Mouse (Mus musculus): ENCODE measurements at regions not wholly inside any gene's neighbourhood (a gene's known extent, or its start where the extent isn't known, plus 50 kb on each side); places are given as distances from the start of the nearest gene placed in this dataset.

DNA sequence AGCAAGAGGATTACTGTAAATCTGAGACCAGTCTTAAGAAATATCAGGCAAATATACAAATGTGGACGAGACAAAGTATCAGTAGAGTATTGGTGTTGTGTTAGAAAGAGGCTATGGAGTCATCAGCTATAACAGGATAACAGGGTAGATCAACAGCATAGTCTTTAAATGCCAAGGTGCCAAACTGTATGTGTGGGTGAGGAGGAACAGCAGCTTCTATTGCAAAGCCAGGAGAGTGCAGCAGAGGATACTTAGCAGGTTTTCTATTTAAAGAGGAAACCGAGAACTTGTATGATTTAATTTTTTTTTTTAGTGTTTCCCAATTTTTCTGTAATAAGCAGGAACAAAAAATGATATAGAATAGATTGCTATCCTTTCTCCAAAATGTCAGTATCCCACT is 202.7 kb upstream of the Camk1g start:
- no peak for TF ChIP-seq CTCF (IDR thresholded peaks at IDR 0.05; ENCODE audit: low read depth)
- Histone ChIP-seq H3K4me1 (ENCODE audit: insufficient read depth) (no peaks in the 10 kb centered on the region), H3K36me3 (ENCODE audit: insufficient read depth) (no peaks in the 10 kb centered on the region), H3K9me3 (ENCODE audit: low read depth, low read length) (no peaks in the 10 kb centered on the region), H3K4me2 (no peak overlapping the region), H3K27ac (ENCODE audit: low read depth) (no peak overlapping the region), H3K27me3 (ENCODE audit: insufficient read depth, low read length) (no peaks in the 10 kb centered on the region), H3K4me3 (ENCODE audit: low read depth, low read length) (no peak overlapping the region), H3K9ac (no peak overlapping the region)
- DNase-seq (no peak), ATAC-seq (ENCODE audit: insufficient read depth) (no peak)
- 75% methylated on average over 2 of the region's 2 CpGs for WGBS

- no peak for TF ChIP-seq CTCF (IDR thresholded peaks at IDR 0.05; ENCODE audit: low read depth)
- Histone ChIP-seq H3K27ac (ENCODE audit: low read depth) (no peak overlapping the region), H3K36me3 (ENCODE audit: insufficient read depth) (no peaks in the 10 kb centered on the region), H3K4me3 (ENCODE audit: low read depth, low read length) (no peak overlapping the region), H3K27me3 (ENCODE audit: insufficient read depth, low read length) (no peaks in the 10 kb centered on the region), H3K9ac (no peak overlapping the region), H3K4me1 (ENCODE audit: insufficient read depth) (no peaks in the 10 kb centered on the region), H3K4me2 (no peak overlapping the region), H3K9me3 (ENCODE audit: low read depth, low read length) (no peaks in the 10 kb centered on the region)
- DNase-seq (no peak), ATAC-seq (ENCODE audit: insufficient read depth) (no peak)
- 86% methylated on average over 3 of the region's 3 CpGs for WGBS
These were observed 202.3 kb upstream of the Camk1g start for GRCm38 (mm10) chr1:193572411-193572810.

- H3K36me3 ChIP-seq (ENCODE audit: insufficient read depth), result no peaks in the 10 kb centered on the region
- TF ChIP-seq CTCF (IDR thresholded peaks at IDR 0.05; ENCODE audit: low read depth), result no peak
- no peaks in the 10 kb centered on the region for H3K4me1 ChIP-seq (ENCODE audit: insufficient read depth)
- H3K27me3 ChIP-seq (ENCODE audit: insufficient read depth, low read length), result no peaks in the 10 kb centered on the region
- no peak for ATAC-seq (ENCODE audit: insufficient read depth)
- H3K9me3 ChIP-seq (ENCODE audit: low read depth, low read length), result no peaks in the 10 kb centered on the region
- DNase-seq, result no peak
- H3K27ac ChIP-seq (ENCODE audit: low read depth), result no peak overlapping the region
- no peak overlapping the region for H3K4me3 ChIP-seq (ENCODE audit: low read depth, low read length)
- no peak overlapping the region for H3K9ac ChIP-seq
- no peak overlapping the region for H3K4me2 ChIP-seq
These were observed 201.0 kb upstream of the Camk1g start for GRCm38 (mm10) chr1:193571088-193571487.

DNA sequence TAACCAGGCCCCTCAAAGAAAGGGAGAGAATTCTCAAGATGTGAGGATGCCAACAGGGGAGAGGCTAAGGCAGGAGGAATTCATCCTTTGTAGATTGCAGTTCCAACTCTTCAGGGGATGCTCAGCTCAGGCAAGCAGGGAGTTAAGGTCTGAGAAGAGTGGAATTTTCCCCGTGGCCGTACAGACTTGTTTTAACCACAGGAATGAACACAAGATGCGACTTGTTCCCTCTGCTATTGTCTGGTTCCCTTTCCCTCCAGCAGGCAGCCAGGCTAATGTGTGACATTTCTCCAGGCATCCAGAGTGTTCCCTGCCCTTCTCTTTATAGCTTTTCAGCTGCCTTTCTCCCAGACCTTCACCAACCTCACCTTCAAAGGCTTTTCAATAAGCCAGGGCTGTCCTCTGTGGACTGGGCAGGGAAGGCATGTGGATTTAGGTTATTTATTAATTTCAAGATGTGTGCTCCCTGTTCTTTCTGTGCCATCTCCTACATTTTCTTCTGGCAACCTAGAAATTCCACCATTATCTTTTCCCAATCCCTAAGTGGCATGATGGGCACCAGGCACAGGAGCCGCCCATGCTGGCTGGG is 198.6 kb upstream of the Camk1g start:
- DNase-seq (no peak), ATAC-seq (ENCODE audit: insufficient read depth) (no peak; the same call in 1 of the 2 replicates)
- WGBS, result 37% methylated on average over 4 of the region's 4 CpGs
- Histone ChIP-seq H3K36me3 (ENCODE audit: insufficient read depth) (no peaks in the 10 kb centered on the region), H3K9ac (no peak overlapping the region), H3K27me3 (ENCODE audit: insufficient read depth, low read length) (no peaks in the 10 kb centered on the region), H3K4me3 (ENCODE audit: low read depth, low read length) (no peak overlapping the region), H3K9me3 (ENCODE audit: low read depth, low read length) (no peaks in the 10 kb centered on the region), H3K4me2 (no peak overlapping the region), H3K4me1 (ENCODE audit: insufficient read depth) (no peaks in the 10 kb centered on the region), H3K27ac (ENCODE audit: low read depth) (peak overlapping the region; percentile 42; the same call in 1 of the 2 replicates)
- TF ChIP-seq CTCF (IDR thresholded peaks at IDR 0.05; ENCODE audit: low read depth), result no peak

GRCm38 (mm10) chr1:193567217-193567616 is 197.1 kb upstream of the Camk1g start:
- no peak for ATAC-seq (ENCODE audit: insufficient read depth)
- Histone ChIP-seq H3K4me3 (ENCODE audit: low read depth, low read length) (no peak overlapping the region), H3K27me3 (ENCODE audit: insufficient read depth, low read length) (no peaks in the 10 kb centered on the region), H3K36me3 (ENCODE audit: insufficient read depth) (no peaks in the 10 kb centered on the region), H3K9me3 (ENCODE audit: low read depth, low read length) (no peaks in the 10 kb centered on the region), H3K9ac (no peak overlapping the region), H3K27ac (ENCODE audit: low read depth) (no peak overlapping the region), H3K4me2 (no peak overlapping the region), H3K4me1 (ENCODE audit: insufficient read depth) (no peaks in the 10 kb centered on the region)
- DNase-seq, result no peak
- no peak for TF ChIP-seq CTCF (IDR thresholded peaks at IDR 0.05; ENCODE audit: low read depth)
- WGBS, result 34% methylated on average over 1 of the region's 1 CpGs

GRCm38 (mm10) chr1:193564225-193564624 is 194.1 kb upstream of the Camk1g start:
- no peaks in the 10 kb centered on the region for H3K9me3 ChIP-seq (ENCODE audit: low read depth, low read length)
- no peak for TF ChIP-seq CTCF (IDR thresholded peaks at IDR 0.05; ENCODE audit: low read depth)
- ATAC-seq (ENCODE audit: insufficient read depth) (no peak), DNase-seq (peak; percentile 35)
- H3K36me3 ChIP-seq (ENCODE audit: insufficient read depth), result no peaks in the 10 kb centered on the region
- H3K4me3 ChIP-seq (ENCODE audit: low read depth, low read length), result no peak overlapping the region
- H3K9ac ChIP-seq, result no peak overlapping the region
- H3K27me3 ChIP-seq (ENCODE audit: insufficient read depth, low read length), result no peaks in the 10 kb centered on the region
- H3K4me1 ChIP-seq (ENCODE audit: insufficient read depth), result no peaks in the 10 kb centered on the region
- WGBS, result 42% methylated on average over 3 of the region's 3 CpGs
- H3K27ac ChIP-seq (ENCODE audit: low read depth), result no peak overlapping the region
- no peak overlapping the region for H3K4me2 ChIP-seq

GRCm38 (mm10) chr1:193562242-193562641 is 192.1 kb upstream of the Camk1g start:
- no peaks in the 10 kb centered on the region for H3K36me3 ChIP-seq (ENCODE audit: insufficient read depth)
- H3K9ac ChIP-seq, result no peak overlapping the region
- H3K4me1 ChIP-seq (ENCODE audit: insufficient read depth), result peaks cover 6% of the 10 kb centered on the region; the same call in 1 of the 2 replicates
- DNase-seq (no peak), ATAC-seq (ENCODE audit: insufficient read depth) (no peak)
- H3K4me2 ChIP-seq, result no peak overlapping the region
- TF ChIP-seq CTCF (IDR thresholded peaks at IDR 0.05; ENCODE audit: low read depth), result no peak
- H3K27ac ChIP-seq (ENCODE audit: low read depth), result no peak overlapping the region
- H3K4me3 ChIP-seq (ENCODE audit: low read depth, low read length), result no peak overlapping the region
- no peaks in the 10 kb centered on the region for H3K27me3 ChIP-seq (ENCODE audit: insufficient read depth, low read length)
- no peaks in the 10 kb centered on the region for H3K9me3 ChIP-seq (ENCODE audit: low read depth, low read length)
- 79% methylated on average over 2 of the region's 2 CpGs for WGBS

DNA sequence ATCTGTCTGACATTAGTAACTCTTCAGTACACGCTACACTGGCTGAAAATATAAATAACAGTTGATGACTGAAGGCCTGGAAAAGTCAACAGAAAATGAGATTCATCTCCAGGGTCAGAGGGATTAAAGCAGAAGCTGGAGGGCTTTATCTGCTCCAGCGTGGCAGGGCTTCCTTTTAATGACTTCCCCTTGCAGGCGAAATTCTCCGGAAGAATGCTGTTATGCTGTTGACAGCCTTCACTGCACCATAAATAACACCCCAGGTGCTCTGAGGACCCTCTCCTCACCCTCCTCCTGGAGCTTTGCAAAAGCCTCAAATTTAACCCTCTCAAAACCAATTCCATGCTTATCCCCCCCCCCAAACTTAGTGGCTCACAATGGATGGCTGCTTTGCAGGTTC is 188.0 kb upstream of the Camk1g start:
- 16% methylated on average over 4 of the region's 4 CpGs for WGBS

More for the DNA sequence above, 188.0 kb upstream of the Camk1g start:
- no peak overlapping the region for H3K9ac ChIP-seq
- no peak overlapping the region for H3K4me2 ChIP-seq
- peaks cover 6% of the 10 kb centered on the region; the same call in 1 of the 2 replicates for H3K4me1 ChIP-seq (ENCODE audit: insufficient read depth)
- ATAC-seq (ENCODE audit: insufficient read depth), result no peak
- no peaks in the 10 kb centered on the region for H3K36me3 ChIP-seq (ENCODE audit: insufficient read depth)
- DNase-seq, result no peak
- TF ChIP-seq CTCF (IDR thresholded peaks at IDR 0.05; ENCODE audit: low read depth), result no peak
- H3K4me3 ChIP-seq (ENCODE audit: low read depth, low read length), result no peak overlapping the region
- no peak overlapping the region for H3K27ac ChIP-seq (ENCODE audit: low read depth)
- no peaks in the 10 kb centered on the region for H3K9me3 ChIP-seq (ENCODE audit: low read depth, low read length)
- H3K27me3 ChIP-seq (ENCODE audit: insufficient read depth, low read length), result no peaks in the 10 kb centered on the region

Measured in lung, embryonic 14.5 days (tissue).